Mouse (Mus musculus) left cerebral cortex, adult 2 months (tissue): Measurements from ENCODE around the gene Sprtn. TPM values are rescaled to one million over a fixed set of nuclear protein-coding genes. Genes with fewer than 3 reads are reported as not detected.
A peak's percentile ranks its signal among the peaks of the same experiment; 100 is the strongest.

Experiments used
- DNase-seq, 2 experiments: peaks; one replicate each; pipeline ENCODE4 v3.0.0; 2021 to 2022; ENCODE audit warnings: low spot score in 2 of 2, mixed read lengths in 1 of 2; ENCODE audit errors: extremely low spot score in 1 of 2
- H3K27ac ChIP-seq: fragments of 200-600 bp; 2 replicates; pipeline ENCODE4 v1.8.1; 2022
- H3K4me3 ChIP-seq: fragments of 200-600 bp; 2 replicates; pipeline ENCODE4 v1.8.1; 2022
- CTCF ChIP-seq: fragments of 200-600 bp; IDR thresholded peaks from 2 replicates; pipeline ENCODE4 v1.8.1; 2022; ENCODE audit warnings: antibody characterized with exemption, mild to moderate bottlenecking, moderate library complexity
- intact Hi-C: fragments of 180-260 bp; cut with DNase I; formaldehyde crosslinking; loops from one replicate; pipeline ENCODE4 v1.15.1; 2025
- total RNA-seq, 2 experiments: library from RNA; stranded (reverse); gene quantifications; 2 replicates each; pipeline ENCODE4 v1.2.3; 2021

The Sprtn gene
- total RNA-seq, 2 experiments from 2014 or later = 13.8 to 15.5 TPM

DNA sequence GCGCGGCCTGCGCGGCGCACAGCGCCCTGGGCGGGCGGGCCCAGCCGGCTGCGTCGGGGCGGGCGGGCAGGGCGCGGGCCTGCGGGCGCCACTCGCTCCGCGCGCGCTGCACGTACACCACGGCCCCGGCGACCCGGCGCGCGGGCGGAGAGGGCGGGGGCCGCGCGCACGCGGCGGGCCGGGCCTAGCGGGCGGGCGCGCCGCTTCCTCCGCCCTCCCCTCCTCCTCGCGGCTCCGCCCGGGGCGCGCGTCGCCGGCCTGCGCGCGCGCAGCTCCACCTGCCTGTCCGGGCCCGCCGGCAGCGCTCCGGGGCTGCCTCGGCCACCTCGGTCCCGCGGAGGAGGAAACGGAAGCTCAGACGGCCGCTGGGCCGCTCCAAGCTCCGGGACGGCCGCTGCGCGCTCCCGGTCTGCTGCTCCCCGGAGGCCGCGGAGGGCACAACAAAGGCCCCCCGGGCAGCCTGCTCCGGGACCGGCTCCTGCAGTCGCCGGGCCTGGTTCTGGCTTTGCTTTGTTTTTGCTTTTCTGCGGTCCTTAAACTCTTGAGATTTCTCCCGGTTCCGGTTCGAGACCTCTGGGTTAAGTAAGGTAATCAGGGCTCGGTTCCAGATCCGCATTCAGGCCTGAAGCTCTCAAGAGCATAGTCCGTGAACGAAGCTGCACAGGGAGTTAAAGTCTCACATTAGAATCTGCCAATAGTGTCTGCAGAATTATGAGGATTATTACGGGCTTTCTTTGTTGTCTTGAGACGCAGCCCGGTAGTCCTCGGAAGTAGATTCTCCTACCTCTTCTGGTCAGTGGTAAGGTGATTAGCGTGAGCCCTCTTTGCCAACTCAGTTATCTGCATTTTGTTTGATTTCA is 51.8 kb downstream of the Sprtn start, which contains the start of gene Egln1:
Egln1 (minus strand) TSS at position 116 of the 860 bp plus-strand sequence.
- Histone ChIP-seq H3K27ac (peak within 1 kb of the TSS; percentile 98), H3K4me3 (peak within 1 kb of the TSS; percentile 89)
- intact Hi-C loops = loop anchor here (2.0 to 5.0 kb wide), 3 partner anchors 53 to 927 kb away; partner anchors contain the start of genes Exoc8, Sprtn, Taf5l and Urb2
- DNase-seq = peak; percentile 70 to 85
- no peak; the same call in 1 of the 2 replicates for TF ChIP-seq CTCF

- intact Hi-C loops = no loop called here
- DNase-seq = no peak
- TF ChIP-seq CTCF = no peak
- Histone ChIP-seq H3K4me3 (peak overlapping the region; percentile 79), H3K27ac (peak overlapping the region; percentile 98)
Observed at GRCm38 (mm10) chr8:124950069-124950456, 52.4 kb downstream of the Sprtn start.

DNA sequence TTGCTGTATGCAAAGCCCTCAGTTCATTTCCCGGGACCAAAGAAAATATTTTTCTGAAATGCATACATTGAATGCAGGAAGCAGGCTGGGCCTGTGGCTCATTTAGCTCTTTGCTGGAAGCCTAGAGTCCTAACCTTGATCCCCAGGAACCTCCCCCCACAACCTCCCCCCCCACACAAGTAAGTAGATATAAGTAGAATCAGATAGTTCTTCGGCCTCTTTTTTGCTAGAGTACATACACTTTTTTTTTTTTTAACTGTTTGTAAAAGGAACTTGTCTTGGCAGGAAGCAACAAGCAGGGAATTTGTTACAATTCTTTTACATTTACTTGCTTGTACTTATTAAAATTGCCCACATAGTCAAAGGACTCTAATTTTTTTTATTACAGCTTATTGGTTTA is 53.2 kb downstream of the Sprtn start:
- DNase-seq = no peak
- H3K27ac ChIP-seq = no peak overlapping the region
- no peak for TF ChIP-seq CTCF
- no peak overlapping the region for H3K4me3 ChIP-seq
- intact Hi-C loops = no loop called here

DNA sequence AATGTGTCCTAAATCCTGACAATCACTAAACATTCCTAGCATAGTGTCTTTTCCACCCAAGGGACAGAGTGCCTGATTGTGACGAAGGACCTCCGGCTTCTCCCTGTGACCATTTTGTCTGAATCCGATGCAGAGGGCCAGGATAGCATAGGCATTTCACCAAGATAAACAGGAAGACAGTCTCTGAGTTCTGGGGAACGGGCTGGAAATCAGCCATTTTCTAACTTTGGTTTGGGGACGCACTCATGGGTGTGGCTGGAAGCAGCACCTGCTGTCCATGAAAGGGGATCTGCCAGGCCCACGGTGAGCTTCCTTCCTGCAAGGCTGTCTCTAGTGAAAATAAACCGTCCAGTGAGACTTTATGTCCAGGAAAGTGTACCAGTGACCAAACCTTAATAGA is 55.5 kb downstream of the Sprtn start:
- TF ChIP-seq CTCF = no peak
- intact Hi-C loops = no loop called here
- no peak overlapping the region for H3K27ac ChIP-seq
- H3K4me3 ChIP-seq = no peak overlapping the region
- no peak for DNase-seq

GRCm38 (mm10) chr8:124954572-124955082 is 56.9 kb downstream of the Sprtn start:
- no peak overlapping the region for H3K4me3 ChIP-seq
- no peak for TF ChIP-seq CTCF
- intact Hi-C loops = no loop called here
- DNase-seq = no peak
- H3K27ac ChIP-seq = no peak overlapping the region

Other genes starting within 250 kb of the Sprtn start
- 10 to 100 TPM; 56.2 to 59.4 TPM for gene 2310022B05Rik, start 234.5 kb upstream of the Sprtn start, total RNA-seq
- gene Ttc13, start 175.9 kb upstream of the Sprtn start, total RNA-seq = 10 to 100 TPM; 41.4 to 42.6 TPM
- gene Arv1, start 175.7 kb upstream of the Sprtn start, total RNA-seq = 10 to 100 TPM; 13.0 to 13.9 TPM
- gene Fam89a, start 146.1 kb upstream of the Sprtn start, total RNA-seq = under 1 TPM; 0.77 to 0.87 TPM
- gene Trim67, start 104.8 kb upstream of the Sprtn start, total RNA-seq = 1 to 10 TPM; 2.0 to 2.2 TPM
- 10 to 100 TPM; 54.7 to 65.8 TPM for gene Gnpat, start 34.9 kb upstream of the Sprtn start, total RNA-seq
- 10 to 100 TPM; 19.0 to 20.3 TPM for gene 2810004N23Rik, start 34.8 kb upstream of the Sprtn start, total RNA-seq
- 10 to 100 TPM; 35.1 to 36.5 TPM for gene Exoc8, start 181 bp upstream of the Sprtn start, total RNA-seq
- 10 to 100 TPM; 66.7 to 68.4 TPM for gene Egln1, start 51.4 kb downstream of the Sprtn start, total RNA-seq
- gene Tsnax, start 115.1 kb downstream of the Sprtn start, total RNA-seq = 100 to 1,000 TPM; 187 to 200 TPM
- 1 to 10 TPM; 2.5 to 2.7 TPM for gene Disc1, start 156.3 kb downstream of the Sprtn start, total RNA-seq